Mouse (Mus musculus) limb, embryonic 15.5 days (tissue): ENCODE measurements around the gene Ddc. TPM values are rescaled to one million over a fixed set of nuclear protein-coding genes. Genes with fewer than 3 reads are reported as not detected.

ENCODE experiments used
- ATAC-seq: fragments of 200-750 bp; cut with Nextera tagmentation; 2 replicates; pipeline ENCODE4 v1.8.0; 2017; ENCODE audit warnings: low read depth, moderate TSS enrichment; ENCODE audit not compliant: insufficient number of reproducible peaks, low FRiP score, low TSS enrichment
- H3K27ac ChIP-seq: fragments of 300-500 bp; sonication (generic); 2 replicates; pipeline ENCODE4 v1.5.1; 2015; ENCODE audit warnings: moderate library complexity, mild to moderate bottlenecking, inconsistent platforms
- H3K27me3 ChIP-seq: fragments of 300-500 bp; sonication (generic); 2 replicates; pipeline ENCODE4 v1.6.1; 2015; ENCODE audit warnings: inconsistent platforms
- H3K36me3 ChIP-seq: fragments of 300-500 bp; sonication (generic); 2 replicates; pipeline ENCODE4 v1.6.1; 2015; ENCODE audit warnings: inconsistent platforms
- H3K4me1 ChIP-seq: fragments of 300-500 bp; sonication (generic); 2 replicates; pipeline ENCODE4 v1.6.1; 2015; ENCODE audit warnings: inconsistent platforms
- H3K4me2 ChIP-seq: fragments of 300-500 bp; sonication (generic); 2 replicates; pipeline ENCODE4 v1.6.1; 2015; ENCODE audit warnings: mild to moderate bottlenecking, inconsistent platforms
- H3K4me3 ChIP-seq: fragments of 300-500 bp; sonication (generic); 2 replicates; pipeline ENCODE4 v1.5.1; 2015; ENCODE audit warnings: mild to moderate bottlenecking, inconsistent platforms
- H3K9ac ChIP-seq: fragments of 300-500 bp; sonication (generic); 2 replicates; pipeline ENCODE4 v1.6.1; 2015; ENCODE audit warnings: inconsistent platforms
- H3K9me3 ChIP-seq: fragments of 300-500 bp; sonication (generic); 2 replicates; pipeline ENCODE4 v1.6.1; 2016; ENCODE audit warnings: inconsistent platforms
- WGBS: fragments of 180-500 bp; shearing (Covaris S2); methylation state at CpG from one replicate; pipeline ENCODE4 v1.1.7; 2015; 5-methylcytosine and 5-hydroxymethylcytosine counted together
- polyA plus RNA-seq: library from polyadenylated mRNA; unstranded; fragments of >200 nt; fragmentation: Nextera tagmentation; extraction: Ambion mirVana; gene quantifications from 2 replicates; pipeline ENCODE4 v1.2.1, GENCODE M21; 2015

The Ddc gene
- polyA plus RNA-seq, 1 experiment from 2014 or later, result 17.6 TPM

DNA sequence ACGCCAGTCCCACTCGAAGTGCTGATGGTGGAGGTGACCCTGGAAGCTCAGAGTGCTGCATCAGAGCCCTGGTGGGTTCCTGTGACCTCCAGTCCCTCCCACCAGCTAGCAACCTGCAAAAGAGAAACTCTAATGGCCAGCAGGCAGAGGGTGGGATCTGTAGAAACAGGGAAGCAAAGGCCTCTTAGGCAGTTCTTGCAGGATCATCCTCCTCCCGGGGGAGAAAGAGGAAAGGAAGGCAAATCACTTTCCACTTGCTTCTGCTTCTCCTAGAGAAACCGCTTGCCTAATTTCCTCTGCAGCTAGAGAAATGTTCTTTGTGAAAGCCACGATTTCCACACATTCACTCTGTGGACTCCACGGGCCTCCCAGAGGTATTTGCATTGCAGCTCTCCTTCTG is 112.5 kb downstream of the Ddc start:
- ATAC-seq, result no peak
- H3K4me1 ChIP-seq, result no peaks in the 10 kb centered on the region
- H3K4me2 ChIP-seq, result no peak overlapping the region
- no peaks in the 10 kb centered on the region for H3K27me3 ChIP-seq
- H3K27ac ChIP-seq, result no peak overlapping the region
- 65% methylated on average over 6 of the region's 6 CpGs for WGBS
- H3K9me3 ChIP-seq, result no peaks in the 10 kb centered on the region
- no peak overlapping the region for H3K4me3 ChIP-seq
- H3K9ac ChIP-seq, result no peak overlapping the region
- H3K36me3 ChIP-seq, result no peaks in the 10 kb centered on the region

DNA sequence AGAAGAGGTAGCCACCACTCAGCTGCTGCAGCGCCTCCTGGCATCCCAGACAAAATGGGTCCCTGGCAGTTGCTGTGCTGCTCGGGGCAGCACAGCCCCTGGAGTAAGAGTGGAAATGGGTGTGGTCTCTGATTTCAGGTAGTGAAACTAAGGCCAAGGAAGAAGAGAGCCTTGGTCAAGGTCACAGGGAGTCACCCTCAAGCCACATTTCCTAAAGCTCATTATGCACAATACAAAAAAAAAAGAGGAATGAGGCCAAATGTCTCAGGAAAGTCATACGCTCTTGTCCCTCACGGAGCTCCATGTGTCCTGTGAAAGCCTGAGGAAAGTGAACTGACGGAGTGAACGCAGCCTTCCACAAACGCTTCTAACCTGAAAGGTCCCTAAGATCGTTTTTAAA is 116.2 kb downstream of the Ddc start:
- no peaks in the 10 kb centered on the region for H3K36me3 ChIP-seq
- H3K9me3 ChIP-seq, result no peaks in the 10 kb centered on the region
- 77% methylated on average over 8 of the region's 8 CpGs for WGBS
- H3K27me3 ChIP-seq, result no peaks in the 10 kb centered on the region
- ATAC-seq, result no peak
- H3K27ac ChIP-seq, result no peak overlapping the region
- H3K9ac ChIP-seq, result no peak overlapping the region
- no peaks in the 10 kb centered on the region for H3K4me1 ChIP-seq
- no peak overlapping the region for H3K4me2 ChIP-seq
- H3K4me3 ChIP-seq, result no peak overlapping the region

DNA sequence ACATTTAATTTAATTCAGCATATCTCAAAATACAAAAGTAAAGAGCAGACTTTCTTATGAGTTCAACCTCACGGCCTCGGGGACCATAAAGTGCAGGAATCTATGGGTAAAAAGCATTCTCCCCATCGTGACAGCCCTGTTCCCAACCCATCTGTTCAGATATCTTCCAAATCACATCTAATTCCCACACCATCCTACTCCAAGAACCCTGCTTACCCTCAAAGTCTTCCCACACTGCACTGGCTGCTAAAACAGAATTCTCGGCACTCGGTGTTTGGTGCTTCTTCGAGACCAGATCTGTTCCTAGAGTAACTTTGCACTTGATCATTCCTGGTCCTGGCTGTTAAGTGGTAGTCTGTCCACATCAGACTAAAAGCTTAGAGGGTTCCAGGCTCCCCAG is 119.6 kb downstream of the Ddc start:
- H3K4me1 ChIP-seq, result no peaks in the 10 kb centered on the region
- H3K27ac ChIP-seq, result no peak overlapping the region
- H3K9ac ChIP-seq, result no peak overlapping the region
- ATAC-seq, result no peak
- no peak overlapping the region for H3K4me2 ChIP-seq
- H3K27me3 ChIP-seq, result no peaks in the 10 kb centered on the region
- no peaks in the 10 kb centered on the region for H3K9me3 ChIP-seq
- no peak overlapping the region for H3K4me3 ChIP-seq
- H3K36me3 ChIP-seq, result no peaks in the 10 kb centered on the region
- 90% methylated on average over 6 of the region's 6 CpGs for WGBS

DNA sequence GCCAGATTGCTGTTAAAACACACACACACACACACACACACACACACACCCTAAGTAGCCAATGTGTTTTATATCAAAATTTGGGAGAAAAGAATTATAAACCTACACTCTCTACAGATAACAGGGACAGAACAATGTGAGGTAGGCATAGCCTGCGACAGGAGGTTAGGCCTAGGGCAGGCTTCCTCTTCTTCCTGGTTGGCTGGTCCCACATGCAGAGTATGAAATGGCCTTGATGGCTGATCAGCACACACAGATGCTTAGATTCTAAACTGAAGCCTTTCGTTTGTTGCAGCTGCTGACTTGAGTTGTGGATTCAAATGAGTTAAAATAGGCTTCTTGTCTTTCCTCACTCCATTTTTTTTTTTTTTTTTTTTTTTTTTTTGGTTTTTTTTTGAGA is 120.1 kb downstream of the Ddc start:
- 83% methylated on average over 2 of the region's 2 CpGs for WGBS
- H3K4me1 ChIP-seq, result no peaks in the 10 kb centered on the region
- no peaks in the 10 kb centered on the region for H3K27me3 ChIP-seq

DNA sequence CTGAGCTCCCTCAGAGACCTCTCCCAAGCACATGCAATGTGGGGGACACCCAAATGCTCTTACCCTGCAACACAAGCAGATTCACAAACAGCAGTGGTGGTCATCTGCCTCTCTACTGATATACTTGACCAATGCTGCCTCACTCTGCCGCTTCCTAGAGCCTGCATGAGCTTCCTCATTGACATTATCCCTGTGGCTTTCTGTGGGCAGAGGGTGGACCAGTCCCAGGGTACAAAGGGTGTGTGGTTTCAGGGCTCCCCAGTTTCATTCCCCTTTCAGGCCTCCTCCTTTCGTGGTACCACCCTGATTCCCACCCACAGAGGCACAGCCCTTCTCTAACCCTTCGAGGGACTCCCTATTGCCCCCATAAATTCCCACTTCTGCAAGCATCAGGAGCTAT is 120.7 kb downstream of the Ddc start:
- Histone ChIP-seq H3K9ac (no peak overlapping the region), H3K4me3 (no peak overlapping the region), H3K27ac (no peak overlapping the region), H3K4me2 (no peak overlapping the region), H3K27me3 (no peaks in the 10 kb centered on the region), H3K4me1 (no peaks in the 10 kb centered on the region), H3K9me3 (no peaks in the 10 kb centered on the region), H3K36me3 (no peaks in the 10 kb centered on the region)
- no peak for ATAC-seq
- whole genome bisulfite sequencing, result 64% methylated on average over 3 of the region's 3 CpGs

More for the DNA sequence above, 120.1 kb downstream of the Ddc start:
- Histone ChIP-seq H3K4me3 (no peak overlapping the region), H3K4me2 (no peak overlapping the region), H3K9ac (no peak overlapping the region), H3K27ac (no peak overlapping the region), H3K9me3 (no peaks in the 10 kb centered on the region), H3K36me3 (no peaks in the 10 kb centered on the region)
- no peak for ATAC-seq

DNA sequence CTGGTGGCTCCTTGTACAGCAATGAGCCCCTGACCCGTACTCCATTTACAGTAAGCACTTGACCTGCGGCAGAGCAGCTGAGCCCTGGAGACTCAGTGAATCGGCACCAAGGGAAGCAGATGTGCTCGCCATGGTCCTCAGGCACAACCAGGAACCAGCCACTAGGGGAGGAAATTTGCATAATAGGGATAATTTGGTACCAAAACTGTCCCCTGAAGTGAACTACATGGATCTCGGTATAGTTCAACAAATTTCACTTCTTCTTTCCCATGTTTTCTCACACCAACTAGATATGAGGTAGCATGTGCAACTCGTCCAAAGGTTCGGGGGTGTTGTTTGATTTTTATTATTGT is 121.1 kb downstream of the Ddc start:
- Histone ChIP-seq H3K27me3 (no peaks in the 10 kb centered on the region), H3K36me3 (no peaks in the 10 kb centered on the region), H3K9me3 (no peaks in the 10 kb centered on the region), H3K4me1 (no peaks in the 10 kb centered on the region), H3K27ac (no peak overlapping the region), H3K4me3 (no peak overlapping the region), H3K4me2 (no peak overlapping the region), H3K9ac (no peak overlapping the region)
- no peak for ATAC-seq
- 81% methylated on average over 7 of the region's 7 CpGs for WGBS

DNA sequence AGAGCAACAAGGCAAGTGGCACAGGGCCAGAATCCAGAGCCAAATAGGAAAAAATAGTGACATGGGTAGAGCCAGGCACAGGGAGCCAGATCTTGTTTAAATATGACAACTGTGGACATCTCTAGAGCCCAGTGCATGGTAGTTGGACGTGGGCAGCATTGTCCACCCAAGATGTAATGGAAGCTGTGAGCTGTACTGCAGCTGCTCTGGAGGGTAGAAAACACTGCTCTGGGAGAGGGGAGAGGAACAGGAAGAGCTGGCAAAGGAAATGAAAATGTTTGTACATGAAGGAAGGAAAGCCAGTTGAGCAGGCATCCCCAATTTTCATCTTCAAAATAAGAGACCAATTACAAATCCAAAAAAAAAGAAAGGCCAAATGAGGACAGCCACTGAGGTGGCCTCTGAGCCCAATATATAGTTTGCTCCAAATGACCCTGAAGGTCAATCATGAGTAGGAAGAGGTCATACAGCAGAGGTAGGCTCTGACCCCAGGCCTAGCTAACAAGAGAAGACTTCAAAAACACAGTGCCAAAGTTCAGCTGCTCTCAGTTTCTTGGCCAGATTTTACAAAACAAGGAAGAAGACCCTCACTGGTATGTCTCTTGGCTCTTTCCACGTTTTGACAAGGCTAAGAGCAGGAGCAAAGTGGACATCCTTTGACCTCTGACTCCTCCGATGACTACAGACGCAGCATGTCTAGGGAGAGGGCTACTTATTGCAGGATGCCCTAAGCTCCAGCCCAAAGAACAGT is 121.7 kb downstream of the Ddc start:
- no peak overlapping the region for H3K4me3 ChIP-seq
- ATAC-seq, result no peak
- no peak overlapping the region for H3K4me2 ChIP-seq
- no peak overlapping the region for H3K27ac ChIP-seq
- no peaks in the 10 kb centered on the region for H3K36me3 ChIP-seq
- no peak overlapping the region for H3K9ac ChIP-seq
- no peaks in the 10 kb centered on the region for H3K4me1 ChIP-seq
- no peaks in the 10 kb centered on the region for H3K27me3 ChIP-seq
- WGBS, result 74% methylated on average over 4 of the region's 4 CpGs
- H3K9me3 ChIP-seq, result no peaks in the 10 kb centered on the region

DNA sequence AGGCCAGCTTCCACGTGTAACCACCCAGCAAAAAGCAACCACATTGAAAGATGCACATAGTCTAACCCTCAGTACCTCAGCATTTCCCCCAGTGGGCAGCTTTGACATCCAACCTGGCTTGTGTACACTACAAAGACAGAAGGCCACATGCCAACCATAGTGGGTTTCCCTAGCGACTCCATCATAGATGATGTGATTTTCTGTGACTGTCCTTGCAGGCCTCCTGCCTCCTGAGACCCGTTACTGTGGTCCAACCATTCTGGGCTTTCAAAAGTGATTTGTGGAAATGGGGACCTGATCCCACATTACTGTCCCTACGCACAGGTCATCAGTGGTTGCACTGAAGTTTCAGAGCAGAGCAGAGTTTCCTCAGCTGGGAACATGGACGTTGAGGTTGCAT is 123.1 kb downstream of the Ddc start:
- Histone ChIP-seq H3K27me3 (no peaks in the 10 kb centered on the region), H3K36me3 (no peaks in the 10 kb centered on the region), H3K4me2 (no peak overlapping the region), H3K4me3 (no peak overlapping the region), H3K9me3 (no peaks in the 10 kb centered on the region), H3K9ac (no peak overlapping the region), H3K27ac (no peak overlapping the region), H3K4me1 (no peaks in the 10 kb centered on the region)
- no peak for ATAC-seq
- WGBS, result 88% methylated on average over 5 of the region's 5 CpGs

DNA sequence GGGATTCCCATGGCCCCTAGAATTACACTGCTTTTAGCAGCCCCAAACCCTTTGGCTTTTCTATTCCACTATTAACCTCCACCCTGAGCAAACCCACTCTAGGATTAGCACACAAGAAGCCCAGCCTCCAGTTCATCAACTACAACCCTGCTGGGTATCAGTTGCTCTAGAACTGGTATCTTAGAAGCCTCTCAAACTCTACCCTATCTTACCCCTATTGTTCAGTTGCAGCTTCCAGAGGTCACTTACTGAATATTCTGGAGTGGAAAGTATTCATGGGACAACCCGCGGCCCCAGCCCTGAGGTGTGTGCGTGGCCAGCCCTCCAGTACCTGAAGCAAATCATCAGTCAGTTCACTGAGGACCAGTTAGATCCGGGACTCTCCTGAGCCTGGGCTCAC is 123.6 kb downstream of the Ddc start:
- no peaks in the 10 kb centered on the region for H3K27me3 ChIP-seq
- no peak overlapping the region for H3K4me3 ChIP-seq
- ATAC-seq, result no peak
- no peaks in the 10 kb centered on the region for H3K4me1 ChIP-seq
- no peak overlapping the region for H3K4me2 ChIP-seq
- 93% methylated on average over 4 of the region's 4 CpGs for WGBS
- no peak overlapping the region for H3K9ac ChIP-seq
- no peaks in the 10 kb centered on the region for H3K36me3 ChIP-seq
- H3K9me3 ChIP-seq, result no peaks in the 10 kb centered on the region
- H3K27ac ChIP-seq, result no peak overlapping the region

DNA sequence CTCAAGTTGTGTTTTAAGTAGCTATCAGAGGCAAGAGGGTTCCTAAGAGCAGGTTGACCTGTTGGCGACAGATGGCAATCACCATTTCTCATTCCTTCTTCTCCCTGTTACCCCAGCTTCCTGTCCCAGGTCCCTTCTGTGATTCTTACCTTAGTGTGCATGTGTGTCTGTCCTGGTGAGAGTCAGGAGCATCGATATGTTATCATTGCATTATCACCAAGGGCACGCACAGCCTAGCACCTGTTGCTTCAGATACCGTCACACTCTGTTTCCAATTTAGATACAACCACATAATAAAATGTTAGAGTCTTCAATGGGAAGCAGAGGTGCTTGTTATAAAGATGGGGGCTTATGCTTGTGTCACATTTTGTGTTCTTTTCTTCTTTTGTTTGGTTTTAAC is 125.7 kb downstream of the Ddc start:
- H3K9me3 ChIP-seq, result no peaks in the 10 kb centered on the region
- no peak for ATAC-seq
- 89% methylated on average over 4 of the region's 4 CpGs for WGBS
- H3K27me3 ChIP-seq, result no peaks in the 10 kb centered on the region
- no peak overlapping the region for H3K9ac ChIP-seq
- H3K4me3 ChIP-seq, result no peak overlapping the region
- H3K36me3 ChIP-seq, result no peaks in the 10 kb centered on the region
- H3K27ac ChIP-seq, result no peak overlapping the region
- H3K4me2 ChIP-seq, result no peak overlapping the region
- H3K4me1 ChIP-seq, result no peaks in the 10 kb centered on the region

DNA sequence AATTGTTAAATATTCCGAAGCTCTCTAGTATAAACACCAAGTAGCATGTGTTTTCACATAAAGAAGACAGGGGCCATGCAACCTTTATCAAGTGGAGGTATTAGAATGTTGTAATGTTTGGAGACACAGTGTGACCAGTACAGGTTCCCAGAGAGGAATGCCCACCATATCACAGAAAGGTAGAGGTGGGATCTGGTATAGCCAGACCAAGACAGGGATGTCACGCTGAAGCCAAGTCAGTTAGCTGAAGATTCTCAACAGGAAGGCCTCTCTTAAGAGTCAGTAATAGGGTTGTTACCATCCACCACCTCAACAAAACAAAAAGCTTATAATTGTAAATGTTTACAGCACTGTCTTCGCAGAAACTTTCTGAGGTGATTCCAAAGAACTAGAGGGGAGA is 127.3 kb downstream of the Ddc start:
- Histone ChIP-seq H3K36me3 (no peaks in the 10 kb centered on the region), H3K9me3 (no peaks in the 10 kb centered on the region), H3K27ac (no peak overlapping the region), H3K4me3 (no peak overlapping the region), H3K4me2 (no peak overlapping the region), H3K27me3 (no peaks in the 10 kb centered on the region), H3K4me1 (no peaks in the 10 kb centered on the region), H3K9ac (no peak overlapping the region)
- 84% methylated on average over 3 of the region's 3 CpGs for WGBS
- no peak for ATAC-seq

DNA sequence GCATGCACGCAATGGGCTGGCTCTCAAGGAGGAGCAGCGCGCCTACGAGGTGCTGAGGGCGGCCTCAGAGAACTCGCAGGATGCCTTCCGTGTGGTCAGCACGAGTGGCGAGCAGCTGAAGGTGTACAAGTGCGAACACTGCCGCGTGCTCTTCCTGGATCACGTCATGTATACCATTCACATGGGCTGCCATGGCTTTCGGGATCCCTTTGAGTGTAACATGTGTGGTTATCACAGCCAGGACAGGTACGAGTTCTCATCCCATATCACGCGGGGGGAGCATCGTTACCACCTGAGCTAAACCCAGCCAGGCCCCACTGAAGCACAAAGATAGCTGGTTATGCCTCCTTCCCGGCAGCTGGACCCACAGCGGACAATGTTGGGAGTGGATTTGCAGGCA is 128.7 kb downstream of the Ddc start:
- no peak overlapping the region for H3K4me3 ChIP-seq
- no peak for ATAC-seq
- H3K27ac ChIP-seq, result no peak overlapping the region
- no peaks in the 10 kb centered on the region for H3K27me3 ChIP-seq
- no peak overlapping the region for H3K4me2 ChIP-seq
- H3K9me3 ChIP-seq, result no peaks in the 10 kb centered on the region
- H3K36me3 ChIP-seq, result no peaks in the 10 kb centered on the region
- H3K9ac ChIP-seq, result no peak overlapping the region
- WGBS, result 89% methylated on average over 20 of the region's 20 CpGs
- no peaks in the 10 kb centered on the region for H3K4me1 ChIP-seq

DNA sequence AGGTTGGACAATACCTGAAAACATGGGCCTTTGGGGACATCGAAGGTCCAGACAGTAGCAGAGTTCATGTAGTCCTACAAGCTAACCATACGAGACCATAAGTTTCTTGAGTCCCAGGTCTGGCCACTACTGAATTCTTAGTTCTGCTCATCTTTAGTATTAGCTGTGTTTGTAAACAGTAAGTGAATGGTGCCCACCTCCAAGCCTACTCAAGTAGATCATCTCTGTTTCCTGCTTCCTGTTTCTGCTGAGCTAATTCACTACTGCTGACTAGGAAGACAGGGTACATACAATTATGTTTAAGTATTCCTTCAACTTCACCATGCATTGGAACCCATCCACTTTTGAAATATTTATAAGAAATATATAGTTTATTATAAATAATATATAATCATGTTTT is 129.9 kb downstream of the Ddc start:
- Histone ChIP-seq H3K9me3 (no peaks in the 10 kb centered on the region), H3K27ac (no peak overlapping the region), H3K36me3 (no peaks in the 10 kb centered on the region), H3K4me3 (no peak overlapping the region), H3K4me2 (no peak overlapping the region), H3K27me3 (no peaks in the 10 kb centered on the region), H3K4me1 (no peaks in the 10 kb centered on the region), H3K9ac (no peak overlapping the region)
- 77% methylated on average over 2 of the region's 2 CpGs for WGBS
- no peak for ATAC-seq
